24 mouse cellular contexts compared by ENCODE assay signal in genomic region chr6:39843698-39844342, GRCm38 (mm10). TPM values are rescaled to one million over a fixed set of nuclear protein-coding genes. Genes with fewer than 3 reads are reported as not detected.
"Had no signal": no experiment of that assay in that cellular context is flagged by ENCODE, and none has a peak within 500 bp of the region (broad histone marks: within the 10 kb centered on the region; RNA-seq: fewer than 3 reads in every experiment).

No protein-coding gene starts in this region.

- H3K27ac ChIP-seq: liver, embryonic 14.5 days; midbrain, embryonic 10.5 days; midbrain, embryonic 13.5 days; midbrain, embryonic 15.5 days; neural tube, embryonic 13.5 days; neural tube, embryonic 15.5 days; stomach, embryonic 15.5 days had no signal

- H3K4me3 ChIP-seq: midbrain, embryonic 10.5 days; midbrain, embryonic 13.5 days; midbrain, embryonic 15.5 days; myocyte; neural tube, embryonic 13.5 days; neural tube, embryonic 15.5 days; stomach, embryonic 15.5 days had no signal

- H3K4me1 ChIP-seq: midbrain, embryonic 10.5 days; midbrain, embryonic 13.5 days; midbrain, embryonic 15.5 days; neural tube, embryonic 13.5 days; neural tube, embryonic 15.5 days; stomach, embryonic 15.5 days had no signal

- H3K9me3 ChIP-seq: midbrain, embryonic 13.5 days; midbrain, embryonic 15.5 days; neural tube, embryonic 13.5 days; neural tube, embryonic 15.5 days; stomach, embryonic 15.5 days had no signal

- H3K27me3 ChIP-seq: midbrain, embryonic 13.5 days; midbrain, embryonic 15.5 days; neural tube, embryonic 13.5 days; neural tube, embryonic 15.5 days; stomach, embryonic 15.5 days had no signal

- ATAC-seq: midbrain, embryonic 13.5 days; midbrain, embryonic 15.5 days had no signal

- DNase-seq: lung, adult 18-20 months; lung, embryonic 14.5 days; lung, postnatal 10 days; lung, postnatal 4 days; retina, postnatal 1 day; right cerebral cortex, adult 18-20 months; right cerebral cortex, postnatal 25 days; right cerebral cortex, postnatal 4 days; spleen, adult 18-20 months; thymus, adult 18-20 months; thymus, postnatal 14 days; thymus, postnatal 36 days had no signal

- H3K4me2 ChIP-seq: lung, embryonic 14.5 days; midbrain, embryonic 13.5 days; midbrain, embryonic 15.5 days; neural tube, embryonic 13.5 days; neural tube, embryonic 15.5 days; stomach, embryonic 15.5 days had no signal

- H3K9ac ChIP-seq: liver, embryonic 14.5 days; lung, embryonic 14.5 days; midbrain, embryonic 13.5 days; midbrain, embryonic 15.5 days; neural tube, embryonic 13.5 days; neural tube, embryonic 15.5 days; stomach, embryonic 15.5 days had no signal

- H3K36me3 ChIP-seq: midbrain, embryonic 10.5 days; midbrain, embryonic 13.5 days; midbrain, embryonic 15.5 days; neural tube, embryonic 13.5 days; neural tube, embryonic 15.5 days; stomach, embryonic 15.5 days had no signal

RNA-seq across cellular contexts. Expression of gene Tmem178b, which starts 29.3 kb away (rescaled TPM):
- total RNA-seq: megakaryocyte, adult 5-6 weeks; megakaryocyte-erythroid progenitor cell, adult 5-6 weeks had no signal
- polyA plus RNA-seq: liver, embryonic 14.5 days; liver, embryonic 16.5 days; thymus, postnatal 0 days had no signal
